Mouse (Mus musculus) liver, embryonic 14.5 days (tissue): Measurements from ENCODE around the gene Deaf1.

Experiments used
- CTCF ChIP-seq: IDR thresholded peaks from 2 replicates; pipeline ENCODE4 v1.5.1; 2016; ENCODE audit warnings: antibody characterized with exemption, low read depth, control low read depth
- EP300 ChIP-seq: IDR thresholded peaks from 2 replicates; pipeline ENCODE4 v1.6.1; 2016; ENCODE audit warnings: antibody characterized with exemption, low read depth

DNA sequence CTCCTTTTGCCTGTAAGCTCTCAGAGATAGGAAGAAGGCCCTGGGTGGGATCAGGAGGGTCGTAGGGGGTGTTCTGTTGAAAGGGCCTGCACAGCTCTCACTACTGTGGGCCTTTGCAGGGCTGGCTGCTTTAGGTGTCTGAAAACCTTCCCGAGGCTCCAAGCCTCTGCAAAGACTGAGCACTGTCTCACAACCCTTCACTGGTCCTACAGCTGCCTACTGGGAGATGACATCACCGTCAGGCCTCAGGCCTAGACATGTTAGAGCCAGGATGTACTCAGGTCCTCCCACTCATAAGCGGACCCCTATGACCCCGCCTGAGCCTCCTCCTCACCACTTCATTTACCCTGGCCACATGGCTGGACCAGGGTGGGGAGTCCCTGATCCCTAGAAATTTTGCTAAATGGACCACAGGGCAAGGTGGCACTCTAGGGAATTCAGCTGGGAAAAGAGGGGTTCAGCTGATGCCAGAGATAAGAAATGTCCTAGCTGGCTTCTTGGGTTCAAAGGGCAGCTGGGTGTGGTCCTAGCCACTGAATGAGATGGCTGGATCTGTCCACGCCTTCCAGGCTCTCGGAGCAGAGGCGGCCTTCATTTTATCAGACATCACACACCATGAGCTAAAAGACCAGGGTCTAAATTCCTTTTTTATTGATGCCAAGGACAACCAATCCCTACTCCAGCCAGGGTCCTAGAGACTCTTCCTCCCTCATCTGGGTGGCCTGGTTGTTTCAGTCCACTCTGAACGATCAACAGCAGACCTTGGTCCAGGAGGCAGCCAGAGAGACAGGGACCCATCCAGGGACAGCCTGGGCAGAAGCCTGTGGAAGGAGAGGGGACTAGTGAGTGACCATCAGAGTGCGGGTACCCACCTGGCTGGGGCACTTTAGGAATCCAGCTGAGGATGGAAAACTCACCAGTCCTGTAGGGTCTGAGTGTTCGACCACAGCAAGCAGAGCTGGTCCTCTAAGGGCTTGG, 49.5 kb downstream of the Deaf1 start:
- TF ChIP-seq CTCF (no peak), EP300 (no peak)
